Mouse (Mus musculus) kidney, adult 18-20 months (tissue): Measurements from ENCODE around the gene Il27ra.

Source experiments
- DNase-seq: peaks from one replicate; pipeline ENCODE4 v3.0.0; 2021

The Il27ra gene

DNA sequence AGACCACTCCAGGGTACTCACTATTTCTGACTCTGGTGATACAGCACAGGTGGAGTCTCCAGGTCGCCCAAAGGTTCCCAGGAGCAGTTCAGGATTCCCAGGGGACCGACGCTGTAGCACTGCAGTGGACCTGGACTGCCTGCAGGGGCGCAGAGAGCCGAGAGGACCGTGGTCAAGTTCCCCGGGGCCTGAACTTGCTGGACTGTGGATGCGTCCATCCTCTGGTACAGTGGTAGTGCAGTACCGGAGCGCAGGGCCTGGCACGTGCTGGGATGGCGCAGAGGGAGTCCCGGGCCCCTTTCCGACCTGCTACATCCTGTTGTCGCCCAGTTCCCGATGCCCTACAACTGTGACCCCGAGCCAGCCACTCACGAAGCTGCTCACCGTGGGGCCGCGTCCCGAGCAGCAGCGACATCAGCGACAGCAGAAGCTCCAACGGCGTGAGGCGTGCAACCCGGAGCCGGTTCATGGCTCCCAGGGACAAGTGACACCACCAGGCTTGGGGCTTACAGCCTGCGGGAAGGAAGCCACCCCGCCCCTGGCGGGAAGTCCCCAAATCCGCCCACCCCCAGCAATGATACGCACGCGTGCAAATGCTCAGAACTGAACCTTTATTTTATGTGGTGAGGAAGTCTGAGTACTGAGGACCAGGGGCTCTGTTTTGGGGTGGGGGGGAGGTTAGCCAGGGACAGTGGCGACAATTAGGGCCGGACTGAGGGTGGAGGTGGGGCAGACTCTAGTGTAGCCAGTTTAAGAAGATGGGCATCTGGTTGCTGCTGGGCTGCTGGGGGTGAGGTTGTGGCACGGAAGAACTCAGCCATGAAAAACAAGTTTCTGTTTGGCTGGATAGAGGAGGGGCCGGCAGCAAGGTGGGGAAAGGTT, at the start of gene Il27ra:
Gene Il27ra (minus strand): TSS at position 524 of the 882 bp plus-strand sequence.
- DNase-seq = peak; percentile 74

- DNase-seq = no peak
Measured at GRCm38 (mm10) chr8:84090585-84090984, 48.2 kb upstream of the Il27ra start.

- DNase-seq = no peak
Measured at GRCm38 (mm10) chr8:84089277-84089676, 46.9 kb upstream of the Il27ra start.

GRCm38 (mm10) chr8:84087821-84088220, 45.4 kb upstream of the Il27ra start:
- no peak for DNase-seq

DNA sequence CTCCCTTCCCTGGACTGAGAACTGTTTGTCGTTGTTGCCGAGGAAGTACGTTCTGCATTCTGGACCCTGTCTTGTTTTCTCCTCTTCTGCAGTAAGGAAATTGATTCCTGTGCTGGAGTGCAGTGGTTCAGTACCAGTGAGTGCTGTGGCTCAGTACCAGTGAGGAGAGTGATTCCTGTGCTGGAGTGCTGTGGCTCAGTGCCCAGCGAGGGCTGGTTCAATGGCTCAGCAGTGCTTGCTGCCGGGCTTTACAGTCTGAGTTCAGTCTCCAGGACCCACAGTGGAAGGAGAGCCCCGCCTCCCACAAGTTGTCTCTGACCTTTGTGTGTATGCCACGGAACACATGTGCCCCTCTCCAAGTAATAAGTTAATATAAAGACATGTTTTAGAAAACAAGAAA, 44.8 kb upstream of the Il27ra start:
- peak; percentile 51 for DNase-seq

DNA sequence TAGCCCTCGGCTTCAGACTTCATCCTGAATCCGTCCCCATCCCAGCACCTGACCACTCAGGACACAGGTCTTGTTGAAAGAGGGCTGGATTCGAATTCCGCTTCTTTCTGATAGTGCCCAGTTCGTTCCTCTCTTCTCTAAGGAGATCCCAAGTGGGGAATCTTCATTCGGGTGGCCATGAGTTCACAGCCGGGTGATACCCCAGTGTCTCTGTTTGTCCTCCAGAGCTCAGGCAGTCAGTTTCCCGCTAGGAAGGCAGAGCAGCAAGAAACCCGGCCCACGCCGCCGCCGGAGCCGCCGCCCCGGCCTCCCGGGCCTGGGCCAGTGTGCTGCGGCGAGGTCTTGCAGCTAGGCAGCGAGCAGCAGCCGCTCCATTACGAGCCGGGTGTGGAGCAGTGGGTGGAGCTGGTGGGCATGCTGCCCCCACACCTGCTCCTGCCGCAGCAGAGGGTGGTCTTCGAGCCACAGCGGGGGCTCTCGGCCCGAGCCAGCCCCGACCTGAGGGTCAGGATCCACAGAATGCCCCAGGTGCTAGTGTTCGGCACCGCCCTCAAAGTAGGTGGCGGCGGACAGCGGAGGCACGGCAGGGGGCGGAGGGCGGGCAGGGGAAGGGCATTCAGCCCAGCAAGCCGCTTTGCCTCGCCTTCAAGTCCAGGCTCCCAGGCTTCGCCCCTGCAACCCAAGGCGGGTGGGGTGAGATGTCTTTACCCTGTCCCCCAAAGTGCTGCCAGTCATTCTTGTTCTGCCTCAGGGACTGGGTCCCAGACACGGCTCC, 42.1 kb upstream of the Il27ra start:
- DNase-seq = peak; percentile 54

DNA sequence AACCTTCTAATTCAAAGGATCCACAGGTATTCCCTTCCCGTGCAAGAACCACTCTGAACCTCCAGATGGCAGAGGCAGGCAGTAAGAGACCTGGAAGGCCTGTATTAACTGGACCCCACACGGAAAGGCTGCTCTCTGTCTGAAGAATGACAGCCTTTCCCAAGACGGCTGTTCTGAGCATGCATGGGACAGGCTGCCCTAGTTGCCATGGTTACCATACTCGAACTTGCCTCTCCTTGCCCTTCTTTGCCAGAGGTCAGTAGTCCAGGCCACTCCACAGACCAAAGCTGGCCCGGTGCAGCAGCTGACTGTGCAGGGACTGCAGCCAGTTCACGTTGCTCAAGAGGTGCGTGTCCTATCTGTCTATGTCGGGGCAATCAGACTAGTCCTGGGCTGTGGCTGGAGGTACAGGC, 41.4 kb upstream of the Il27ra start:
- DNase-seq = peak; percentile 75

- DNase-seq = no peak
Measured at GRCm38 (mm10) chr8:84079206-84079605, 36.8 kb upstream of the Il27ra start.

GRCm38 (mm10) chr8:84076849-84077248, 34.5 kb upstream of the Il27ra start:
- no peak for DNase-seq

- no peak for DNase-seq
Measured at GRCm38 (mm10) chr8:84076412-84076811, 34.0 kb upstream of the Il27ra start.

GRCm38 (mm10) chr8:84073230-84073976, 31.0 kb upstream of the Il27ra start:
- DNase-seq = no peak

- DNase-seq = no peak
Measured at GRCm38 (mm10) chr8:84072321-84072720, 29.9 kb upstream of the Il27ra start.

- no peak for DNase-seq
Measured at GRCm38 (mm10) chr8:84071921-84072320, 29.5 kb upstream of the Il27ra start.

DNA sequence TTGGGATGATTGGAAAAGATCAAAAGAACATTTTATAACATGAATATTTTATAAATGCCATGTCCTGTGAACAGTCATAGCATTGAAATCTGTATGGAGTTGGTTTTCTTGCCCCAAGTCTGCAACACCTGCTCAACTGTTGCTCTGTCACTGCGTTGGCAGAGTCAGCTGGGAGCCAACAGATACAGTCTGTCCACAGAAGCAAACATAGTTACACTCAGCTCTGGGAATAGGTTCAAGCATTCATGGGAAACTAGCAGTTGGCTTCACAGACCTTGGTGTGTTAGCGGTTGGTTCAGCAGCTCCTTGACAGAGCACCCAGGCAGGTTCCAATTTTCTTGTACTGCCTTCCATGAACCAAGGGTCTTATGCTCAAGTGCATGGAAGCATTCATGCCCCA, 28.3 kb upstream of the Il27ra start:
- DNase-seq = no peak

DNA sequence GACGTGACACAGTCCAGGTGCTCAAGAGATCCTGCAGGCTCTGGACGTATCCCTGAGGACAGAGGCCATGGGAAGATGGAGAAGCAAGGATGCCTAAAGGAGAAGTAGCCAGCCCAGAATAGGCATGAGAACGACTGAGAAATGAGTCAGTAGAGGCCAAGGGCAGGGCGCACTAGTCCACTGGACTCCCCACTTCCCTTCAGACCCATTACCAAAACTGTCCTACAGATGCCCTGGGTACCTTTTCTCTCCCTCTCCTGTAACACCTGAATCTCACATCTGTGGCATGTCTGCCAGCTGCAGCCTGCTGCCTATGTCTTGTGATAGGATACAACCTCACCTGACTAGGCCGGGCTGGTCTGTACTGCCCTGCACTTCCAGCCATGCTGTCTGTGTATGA, 27.9 kb upstream of the Il27ra start:
- DNase-seq = no peak

DNA sequence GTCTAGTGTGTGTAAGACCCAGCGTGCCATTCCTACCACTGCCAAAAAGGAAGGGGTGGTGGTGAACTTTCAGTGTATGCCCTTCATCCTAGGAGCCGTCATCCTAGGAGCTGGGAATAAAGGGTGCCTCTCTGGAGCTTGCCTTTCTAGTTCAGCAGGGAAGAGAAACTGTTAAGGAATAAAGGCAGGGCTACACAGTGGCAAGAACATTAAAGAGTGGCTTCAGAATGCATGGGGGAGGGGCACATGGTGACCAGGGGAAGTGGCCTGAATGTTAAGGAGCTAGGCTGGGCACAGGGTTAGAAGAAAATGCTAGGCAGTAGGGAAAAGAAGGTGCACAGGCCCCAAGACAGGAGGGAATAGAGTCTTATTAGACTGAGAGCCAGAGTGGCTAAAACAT, 27.4 kb upstream of the Il27ra start:
- no peak for DNase-seq

DNA sequence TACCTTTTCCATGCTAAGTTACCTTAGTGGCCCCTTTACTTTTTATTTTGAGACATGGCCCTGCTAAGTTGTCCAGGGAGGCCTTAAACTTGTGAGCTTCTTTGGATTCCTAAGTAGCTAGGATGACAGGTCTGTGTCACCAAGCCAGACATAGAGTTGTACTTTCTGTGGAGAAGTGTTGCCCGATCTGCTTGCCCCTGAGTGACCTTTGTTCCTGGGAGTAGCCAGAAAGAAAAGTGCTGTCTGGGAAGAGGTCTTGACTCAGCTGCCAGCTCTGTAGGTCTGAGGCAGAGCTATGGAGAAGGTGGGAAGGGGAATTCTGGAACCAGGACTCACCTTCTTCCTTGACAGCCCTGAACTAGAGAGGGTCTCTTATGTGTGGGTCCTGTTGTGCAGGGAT, 26.8 kb upstream of the Il27ra start:
- peak; percentile 37 for DNase-seq

- no peak for DNase-seq
Measured at GRCm38 (mm10) chr8:84068316-84069035, 26.1 kb upstream of the Il27ra start.

DNA sequence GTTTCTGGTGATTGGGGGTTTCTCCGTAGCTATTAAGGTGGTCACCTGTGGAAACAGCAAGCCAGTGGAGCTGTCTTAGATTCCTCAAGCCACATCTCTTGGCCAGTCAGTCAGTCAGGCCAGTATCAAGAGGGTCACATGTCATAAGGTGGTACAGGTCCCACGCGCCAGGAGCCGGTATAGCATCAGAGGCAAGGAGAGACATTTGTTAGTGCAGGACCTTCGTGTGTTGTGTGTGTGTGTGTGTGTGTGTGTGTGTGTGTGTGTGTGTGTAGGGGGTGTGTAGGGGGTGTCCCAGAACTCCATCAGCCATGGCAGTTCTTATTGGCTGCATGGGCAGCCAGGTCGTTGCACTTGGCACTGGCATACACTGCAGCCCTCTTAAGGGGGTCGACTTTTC, 25.5 kb upstream of the Il27ra start:
- no peak for DNase-seq

DNA sequence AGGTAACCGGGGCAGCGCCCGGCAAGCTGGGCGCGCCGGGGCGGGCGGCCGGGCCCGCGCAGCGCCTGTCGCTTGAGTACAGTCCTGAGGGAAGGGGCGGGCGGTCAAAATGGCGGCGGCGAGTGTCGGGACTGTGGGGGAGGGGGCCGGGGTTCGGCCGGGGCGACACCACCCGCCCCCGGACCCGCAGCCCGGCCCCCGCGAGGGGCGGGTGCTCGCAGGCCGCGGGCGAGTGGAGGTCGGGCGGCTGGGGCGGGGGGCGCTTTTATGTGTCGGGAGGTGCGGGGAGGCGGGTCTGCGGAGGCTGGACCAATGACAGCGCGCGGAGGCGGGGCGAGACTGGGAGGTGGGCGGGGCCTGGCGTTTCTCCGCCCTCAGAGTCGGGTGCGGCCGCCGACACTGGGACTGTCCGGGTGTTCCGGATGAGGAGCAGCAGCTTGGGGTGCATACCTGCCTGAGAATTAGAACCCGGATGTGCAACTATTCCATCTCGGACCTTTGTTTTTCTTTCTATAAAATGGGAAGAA, 24.7 kb upstream of the Il27ra start:
- DNase-seq = peak; percentile 98

- peak; percentile 98 for DNase-seq
Measured at GRCm38 (mm10) chr8:84066291-84066930, 24.0 kb upstream of the Il27ra start, which contains the start of gene Rfx1. TSS of gene Rfx1 (plus strand) at chr8:84066834.
